1 mouse cellular context compared by ENCODE assay signal in genomic region chr15:62215616-62216398, GRCm38 (mm10).
TF ChIP-seq lines count a peak whose summit lies in the region.

No protein-coding gene starts in this region.

TF ChIP-seq in CH12.LX, 34 proteins besides CTCF, POLR2A, EP300 and RAD21 (continued from another document):
- TF ChIP-seq ZMIZ1 (IDR thresholded peaks at IDR 0.05; ENCODE audit: low read depth, low read length), result 0 out of 2 replicates have a peak, but pooled peaks have one; percentile 51
- no peak for TF ChIP-seq ZC3H11A (IDR thresholded peaks at IDR 0.05; ENCODE audit: low read depth, low read length)
- no peak for TF ChIP-seq CHD1 (IDR thresholded peaks at IDR 0.05; ENCODE audit: low read depth, low read length)
- no peak for TF ChIP-seq JUN (IDR thresholded peaks at IDR 0.05; ENCODE audit: insufficient read depth, low read depth, low read length)
- peak; percentile 47 for TF ChIP-seq CHD2 (IDR thresholded peaks at IDR 0.05; ENCODE audit: low read length)
- TF ChIP-seq ZKSCAN1 (IDR thresholded peaks at IDR 0.05; ENCODE audit: borderline replicate concordance, low read depth, low read length), result no peak
- peak; percentile 56; the same call in 1 of the 2 replicates for TF ChIP-seq BHLHE40 (IDR thresholded peaks at IDR 0.05; ENCODE audit: low read depth, low read length)
- TF ChIP-seq NELFE (IDR thresholded peaks at IDR 0.05; ENCODE audit: low read depth, low read length), result no peak
- peak; percentile 64; the same call in 1 of the 2 replicates for TF ChIP-seq MEF2A (IDR thresholded peaks at IDR 0.05; ENCODE audit: borderline replicate concordance, low read depth, low read length)
- TF ChIP-seq ELF1 (IDR thresholded peaks at IDR 0.05; ENCODE audit: low read depth, low read length), result no peak
- TF ChIP-seq MAFK (IDR thresholded peaks at IDR 0.05; ENCODE audit: insufficient replicate concordance, low read length), result no peak
